Mouse (Mus musculus) myocyte (in vitro differentiated cells): ENCODE data around the gene Ppara. TPM values are rescaled to one million over a fixed set of nuclear protein-coding genes. Genes with fewer than 3 reads are reported as not detected.

ENCODE experiments used
- H3K27me3 ChIP-seq: one replicate; pipeline ENCODE4 v1.6.1; 2011; ENCODE audit not compliant: control insufficient read depth, insufficient read depth, insufficient read length
- H3K36me3 ChIP-seq: one replicate; pipeline ENCODE4 v1.6.1; 2011; ENCODE audit not compliant: control insufficient read depth, insufficient read depth
- H3K4me2 ChIP-seq: one replicate; pipeline ENCODE4 v1.6.1; 2011; ENCODE audit warnings: low read depth, control low read depth
- H3K4me3 ChIP-seq: one replicate; pipeline ENCODE4 v1.5.1; 2011; ENCODE audit warnings: mild to moderate bottlenecking, control low read depth, moderate library complexity
- H3K79me2 ChIP-seq: one replicate; pipeline ENCODE4 v1.6.1; 2011; ENCODE audit not compliant: control insufficient read depth, insufficient read depth
- H3ac ChIP-seq: one replicate; pipeline ENCODE4 v1.6.1; 2011; ENCODE audit not compliant: control insufficient read depth, insufficient read length
- CEBPB ChIP-seq: IDR thresholded peaks from 2 replicates; pipeline ENCODE4 v1.6.1; 2011; ENCODE audit warnings: mild to moderate bottlenecking, moderate library complexity; ENCODE audit not compliant: poor library complexity, insufficient read depth, severe bottlenecking
- E2F4 ChIP-seq: IDR thresholded peaks from one replicate; pipeline ENCODE4 v1.6.1; 2011; ENCODE audit warnings: mild to moderate bottlenecking, control low read depth, moderate library complexity; ENCODE audit not compliant: insufficient read depth
- MAX ChIP-seq: IDR thresholded peaks from one replicate; pipeline ENCODE4 v1.6.1; 2011; ENCODE audit warnings: low read depth, mild to moderate bottlenecking, control low read depth
- MYOD1 ChIP-seq, 3 experiments: IDR thresholded peaks; one replicate each; pipeline ENCODE4 v1.6.1; 2011; ENCODE audit warnings: control low read depth in 2 of 3, low read depth in 2 of 3, mild to moderate bottlenecking in 2 of 3, moderate library complexity in 1 of 3; ENCODE audit not compliant: insufficient read length in 2 of 3, control insufficient read depth in 1 of 3
- MYOG ChIP-seq, 3 experiments: IDR thresholded peaks; one replicate each; pipeline ENCODE4 v1.6.1; 2011; ENCODE audit warnings: control low read depth in 2 of 3, low read depth in 2 of 3, mild to moderate bottlenecking in 2 of 3; ENCODE audit not compliant: insufficient read length in 2 of 3, control insufficient read depth in 1 of 3, insufficient read depth in 1 of 3
- POLR2A ChIP-seq: IDR thresholded peaks from one replicate; pipeline ENCODE4 v1.6.1; 2011; ENCODE audit warnings: low read depth, mild to moderate bottlenecking, control low read depth, moderate library complexity; ENCODE audit not compliant: insufficient read length
- POLR2AphosphoS2 ChIP-seq: IDR thresholded peaks from one replicate; pipeline ENCODE4 v1.6.1; 2011; ENCODE audit warnings: low read depth, control low read depth; ENCODE audit not compliant: insufficient read length
- REST ChIP-seq: IDR thresholded peaks from one replicate; pipeline ENCODE4 v1.6.1; 2011; ENCODE audit warnings: mild to moderate bottlenecking, control low read depth, moderate library complexity; ENCODE audit not compliant: insufficient read depth, insufficient read length
- SRF ChIP-seq: IDR thresholded peaks from one replicate; pipeline ENCODE4 v1.6.1; 2011; ENCODE audit warnings: low read depth; ENCODE audit not compliant: control insufficient read depth, insufficient read length
- TCF12 ChIP-seq: IDR thresholded peaks from one replicate; pipeline ENCODE4 v1.6.1; 2011; ENCODE audit warnings: mild to moderate bottlenecking, control low read depth; ENCODE audit not compliant: poor library complexity, insufficient read depth, severe bottlenecking
- TCF3 ChIP-seq: IDR thresholded peaks from one replicate; pipeline ENCODE4 v1.6.1; 2011; ENCODE audit warnings: low read depth, control low read depth; ENCODE audit not compliant: insufficient read length
- USF1 ChIP-seq: IDR thresholded peaks from one replicate; pipeline ENCODE4 v1.6.1; 2011; ENCODE audit warnings: low read depth, mild to moderate bottlenecking, control low read depth, moderate library complexity
- polyA plus RNA-seq: library from polyadenylated mRNA; unstranded; fragments of >200 nt; fragmentation: generic; extraction: Trizol; gene quantifications from one replicate; pipeline ENCODE4 v1.2.1, GENCODE M21; 2012; ENCODE audit warnings: missing spikeins

The Ppara gene
- polyA plus RNA-seq, 1 experiment = 0.12 TPM

DNA sequence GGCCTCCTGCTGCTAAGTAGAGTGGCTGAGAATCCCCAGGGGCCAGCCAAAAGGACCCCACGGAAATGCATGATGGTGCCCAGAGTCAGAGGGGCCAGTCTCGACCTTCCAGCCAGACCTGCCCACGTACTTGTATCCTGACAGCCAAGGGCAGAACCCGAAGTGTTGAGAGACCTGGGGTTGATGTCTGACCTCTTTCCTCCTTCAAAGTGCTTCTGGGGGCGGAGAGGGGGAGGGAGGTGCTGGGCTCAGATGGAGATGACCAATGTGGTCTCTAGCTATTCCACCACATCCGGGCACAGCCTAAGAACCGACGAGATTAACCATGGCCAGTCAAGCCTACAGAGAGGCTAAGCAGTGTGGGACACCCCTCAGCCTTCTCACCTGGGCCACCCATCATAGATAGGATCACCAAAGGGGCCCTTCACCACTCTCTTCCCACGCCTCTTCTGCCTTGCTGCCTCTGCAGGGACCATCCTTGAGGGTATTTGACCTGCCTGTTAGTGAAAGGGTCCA, 29.7 kb upstream of the Ppara start:
- no peak overlapping the region for H3K4me3 ChIP-seq
- H3K27me3 ChIP-seq = no peaks in the 10 kb centered on the region
- peaks cover 15% of the 10 kb centered on the region for H3K79me2 ChIP-seq
- H3K36me3 ChIP-seq = peaks cover 74% of the 10 kb centered on the region
- H3ac ChIP-seq = no peak overlapping the region
- no peak overlapping the region for H3K4me2 ChIP-seq
- peak; percentile 70 for TF ChIP-seq POLR2AphosphoS2
- no peak for TF ChIP-seq TCF12

DNA sequence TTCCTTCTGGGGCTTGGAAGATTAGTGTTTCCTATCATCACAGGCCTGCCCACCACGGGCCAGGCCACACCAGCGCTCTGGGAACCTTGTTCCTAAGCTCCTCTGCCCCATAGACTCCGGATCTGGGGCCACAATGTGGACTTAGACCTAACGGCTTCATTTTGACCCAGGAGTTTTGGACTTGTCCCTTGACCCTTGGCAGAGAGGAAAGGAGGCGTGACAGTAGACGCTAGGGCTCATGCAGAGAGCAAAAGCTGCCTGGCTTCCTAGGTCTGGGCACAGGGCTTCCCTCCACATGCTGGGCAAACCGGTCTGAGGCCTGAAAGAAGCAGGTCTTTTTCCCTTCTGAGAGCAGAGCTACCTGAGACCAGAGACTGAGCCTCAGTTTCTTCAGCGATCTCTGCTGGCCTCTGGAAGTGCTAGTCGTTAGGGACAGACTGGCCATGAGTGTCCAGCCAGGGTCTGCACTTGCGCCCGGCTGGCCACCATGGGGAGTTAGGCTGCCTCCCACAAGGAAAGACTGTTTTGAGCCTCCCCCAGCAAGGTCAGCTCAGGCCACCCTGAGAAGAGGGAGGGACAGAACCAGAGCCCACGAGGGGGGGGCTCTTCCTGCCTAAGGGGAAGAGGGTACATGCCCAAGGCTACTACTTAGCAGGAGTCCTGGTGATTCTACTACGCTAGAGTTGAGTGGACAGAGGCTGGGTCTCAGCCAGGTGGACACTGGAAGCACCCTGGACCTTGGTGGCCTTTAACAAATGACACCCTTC, 29.0 kb upstream of the Ppara start:
- Histone ChIP-seq H3K79me2 (peaks cover 15% of the 10 kb centered on the region), H3K4me2 (no peak overlapping the region), H3K36me3 (peaks cover 67% of the 10 kb centered on the region), H3ac (no peak overlapping the region), H3K4me3 (no peak overlapping the region), H3K27me3 (no peaks in the 10 kb centered on the region)
- no peak for TF ChIP-seq TCF3
- TF ChIP-seq POLR2A = peak; percentile 61
- no peak for TF ChIP-seq MYOD1 (IDR thresholded peaks at IDR 0.05; ENCODE audit: control insufficient read depth in 1 of 3, insufficient read length in 2 of 3, low read depth in 2 of 3)
- TF ChIP-seq POLR2AphosphoS2 = peak; percentile 67

DNA sequence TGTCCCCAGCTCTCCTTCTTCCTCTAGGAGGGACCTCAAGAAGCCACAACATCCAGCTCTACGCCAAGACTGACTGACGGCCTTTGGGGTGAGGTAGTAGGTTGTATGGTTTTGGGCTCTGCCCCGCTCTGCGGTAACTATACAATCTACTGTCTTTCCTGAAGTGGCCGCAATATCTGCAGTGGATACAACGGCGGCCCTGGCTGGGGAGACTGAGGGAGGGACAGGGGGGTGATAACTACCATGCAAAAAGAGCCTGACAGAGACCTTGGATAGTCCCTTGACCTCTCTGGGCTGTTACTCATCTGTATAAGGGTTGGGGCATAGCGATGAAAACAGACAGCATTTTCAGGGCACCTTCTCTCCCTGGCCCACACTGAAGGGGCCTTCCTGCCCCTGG, 28.3 kb upstream of the Ppara start:
- Histone ChIP-seq H3K27me3 (no peaks in the 10 kb centered on the region), H3ac (no peak overlapping the region), H3K79me2 (peaks cover 8% of the 10 kb centered on the region), H3K36me3 (peaks cover 59% of the 10 kb centered on the region), H3K4me3 (no peak overlapping the region), H3K4me2 (no peak overlapping the region)
- TF ChIP-seq TCF12 (no peak), CEBPB (no peak), POLR2A (peak; percentile 40), SRF (no peak), MAX (no peak), E2F4 (no peak), MYOG (IDR thresholded peaks at IDR 0.05; ENCODE audit: control insufficient read depth in 1 of 3, insufficient read depth in 1 of 3, insufficient read length in 2 of 3, low read depth in 2 of 3) (no peak), MYOD1 (IDR thresholded peaks at IDR 0.05; ENCODE audit: control insufficient read depth in 1 of 3, insufficient read length in 2 of 3, low read depth in 2 of 3) (no peak), USF1 (no peak), REST (no peak), POLR2AphosphoS2 (peak; percentile 19)

DNA sequence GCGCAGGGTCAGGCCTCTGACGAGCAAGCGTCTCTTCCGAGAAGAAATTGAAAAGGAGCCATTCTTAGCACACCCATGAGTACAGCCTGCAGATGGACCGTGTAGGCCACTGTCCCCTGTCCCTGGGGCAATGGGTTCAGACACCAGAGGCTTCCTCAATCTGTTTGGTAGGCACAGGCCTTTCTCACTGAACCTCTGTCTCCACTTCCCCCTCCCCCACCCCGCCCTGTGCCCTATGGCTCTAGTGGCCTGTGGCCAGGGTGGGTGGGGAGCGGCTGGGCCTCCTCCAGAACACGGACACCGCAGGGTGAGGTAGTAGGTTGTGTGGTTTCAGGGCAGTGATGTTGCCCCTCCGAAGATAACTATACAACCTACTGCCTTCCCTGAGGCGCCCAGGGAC, 27.8 kb upstream of the Ppara start:
- peaks cover 54% of the 10 kb centered on the region for H3K36me3 ChIP-seq
- peaks cover 4% of the 10 kb centered on the region for H3K79me2 ChIP-seq
- no peak overlapping the region for H3K4me3 ChIP-seq
- no peaks in the 10 kb centered on the region for H3K27me3 ChIP-seq
- TF ChIP-seq POLR2A (no peak), MAX (no peak), REST (no peak), USF1 (no peak), SRF (no peak), POLR2AphosphoS2 (peak; percentile 67)
- H3K4me2 ChIP-seq = no peak overlapping the region
- no peak overlapping the region for H3ac ChIP-seq

DNA sequence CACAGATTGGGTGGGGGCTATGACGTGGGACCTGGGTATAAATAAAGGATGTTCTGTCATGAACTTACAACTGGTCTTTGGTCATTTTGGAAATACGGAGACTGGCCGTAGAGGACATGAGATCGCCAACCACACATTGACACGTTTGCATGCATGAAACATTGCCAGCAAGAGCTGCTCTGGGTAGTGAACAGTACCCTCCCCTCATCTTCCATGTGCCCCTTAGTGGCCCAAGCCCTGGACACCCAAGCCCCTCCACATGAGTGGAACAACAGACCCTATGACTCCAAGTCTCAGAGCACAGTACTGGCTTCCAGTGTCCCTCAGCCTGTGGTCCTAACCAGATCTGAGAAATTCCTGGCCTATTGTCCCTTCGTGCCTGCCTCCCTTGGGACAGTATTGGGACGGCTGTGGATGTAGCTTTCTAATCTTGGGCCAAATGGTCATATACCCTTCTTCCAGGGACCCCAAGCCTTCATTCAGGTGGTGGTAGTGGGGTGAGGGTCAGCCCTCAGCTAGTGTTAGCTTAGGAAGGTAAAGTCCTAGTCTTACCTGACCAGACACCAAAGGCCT, 27.2 kb upstream of the Ppara start:
- peaks cover 52% of the 10 kb centered on the region for H3K36me3 ChIP-seq

DNA sequence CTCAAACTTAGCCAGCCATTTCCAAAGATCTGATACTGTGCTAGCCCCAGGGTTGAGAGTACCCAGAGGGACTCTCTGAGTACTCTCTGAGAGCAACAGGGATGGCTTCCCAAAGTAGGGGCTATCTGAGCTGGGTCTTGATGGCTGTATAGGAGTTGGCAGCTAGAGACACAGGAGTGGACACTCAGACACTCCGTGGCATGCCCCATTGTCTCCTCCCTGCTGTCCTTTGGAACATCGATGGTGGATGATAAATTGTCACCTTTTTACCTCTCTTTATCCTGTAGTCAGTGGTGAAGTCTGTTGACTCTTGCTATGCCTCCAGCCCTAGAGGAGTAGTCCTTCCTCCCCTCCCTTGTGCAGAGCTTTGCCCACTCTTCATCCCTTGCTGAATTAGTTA, 26.6 kb upstream of the Ppara start:
- TF ChIP-seq MYOD1 (IDR thresholded peaks at IDR 0.05; ENCODE audit: control insufficient read depth in 1 of 3, insufficient read length in 2 of 3, low read depth in 2 of 3) (no peak), USF1 (no peak), POLR2AphosphoS2 (peak; percentile 82), POLR2A (peak; percentile 55)
- H3K4me2 ChIP-seq = no peak overlapping the region

More for the DNA sequence above, 27.2 kb upstream of the Ppara start:
- Histone ChIP-seq H3K4me2 (no peak overlapping the region), H3K27me3 (no peaks in the 10 kb centered on the region), H3K79me2 (peaks cover 4% of the 10 kb centered on the region), H3K4me3 (no peak overlapping the region), H3ac (no peak overlapping the region)
- TF ChIP-seq E2F4 (no peak), POLR2AphosphoS2 (peak; percentile 88), POLR2A (peak; percentile 49)

More for the DNA sequence above, 26.6 kb upstream of the Ppara start:
- Histone ChIP-seq H3K36me3 (peaks cover 47% of the 10 kb centered on the region), H3K27me3 (no peaks in the 10 kb centered on the region), H3K79me2 (peaks cover 4% of the 10 kb centered on the region), H3ac (no peak overlapping the region), H3K4me3 (no peak overlapping the region)
